Mouse (Mus musculus): Measurements from ENCODE around the gene Sbk2.
"Not testable (repeated sequence)": the region's sequence is repeated elsewhere in the genome, so short reads cannot be mapped to it uniquely, and the experiment has no call there.

The Sbk2 gene

GRCm38 (mm10) chr7:4964272-4964671 lies at the start of gene Sbk2:
Sbk2 (minus strand) TSS chr7:4964406.
- in situ Hi-C loops (cut with MboI, MseI): no loop called here

- in situ Hi-C loops (cut with MboI, MseI): no loop called here
These were observed 48.7 kb upstream of the Sbk2 start for GRCm38 (mm10) chr7:5012681-5013513.

GRCm38 (mm10) chr7:5008229-5008628 lies 44.0 kb upstream of the Sbk2 start:
- in situ Hi-C loops (cut with MboI, MseI): no loop called here

- in situ Hi-C loops (cut with MboI, MseI): not testable (repeated sequence)
These were observed 38.7 kb upstream of the Sbk2 start for GRCm38 (mm10) chr7:5002876-5003275.

- in situ Hi-C loops (cut with MboI, MseI): no loop called here
These were observed 35.7 kb upstream of the Sbk2 start for GRCm38 (mm10) chr7:4999876-5000275.

GRCm38 (mm10) chr7:4996934-4997333 lies 32.7 kb upstream of the Sbk2 start:
- in situ Hi-C loops (cut with MboI, MseI): no loop called here

- in situ Hi-C loops (cut with MboI, MseI): no loop called here
These were observed 32.0 kb upstream of the Sbk2 start, which contains the start of gene Zfp579 for GRCm38 (mm10) chr7:4996003-4996895. Zfp579 (minus strand) TSS chr7:4996158.

GRCm38 (mm10) chr7:4995268-4996002 lies 31.2 kb upstream of the Sbk2 start:
- in situ Hi-C loops (cut with MboI, MseI): no loop called here

- in situ Hi-C loops (cut with MboI, MseI): no loop called here
These were observed 30.0 kb upstream of the Sbk2 start for GRCm38 (mm10) chr7:4993999-4994788.

- in situ Hi-C loops (cut with MboI, MseI): no loop called here
These were observed 29.3 kb upstream of the Sbk2 start for GRCm38 (mm10) chr7:4993347-4993998.

GRCm38 (mm10) chr7:4988250-4988649 lies 24.0 kb upstream of the Sbk2 start:
- in situ Hi-C loops (cut with MboI, MseI): no loop called here

- in situ Hi-C loops (cut with MboI, MseI): loop anchor here (10.0 kb wide), 1 partner anchor 922 kb away; no protein-coding TSS in a partner anchor
These were observed 12.6 kb upstream of the Sbk2 start for GRCm38 (mm10) chr7:4976832-4977231.

- in situ Hi-C loops (cut with MboI, MseI): loop anchor here (10.0 kb wide), 1 partner anchor 921 kb away; no protein-coding TSS in a partner anchor
These were observed 11.2 kb upstream of the Sbk2 start for GRCm38 (mm10) chr7:4975455-4975854.

GRCm38 (mm10) chr7:4972321-4973047 lies 8.3 kb upstream of the Sbk2 start:
- in situ Hi-C loops (cut with MboI, MseI): loop anchor here (10.0 kb wide), 1 partner anchor 918 kb away; no protein-coding TSS in a partner anchor

- in situ Hi-C loops (cut with MboI, MseI): loop anchor here (10.0 kb wide), 1 partner anchor 917 kb away; no protein-coding TSS in a partner anchor
These were observed 7.5 kb upstream of the Sbk2 start for GRCm38 (mm10) chr7:4971710-4972109.

GRCm38 (mm10) chr7:4971068-4971467 lies 6.9 kb upstream of the Sbk2 start, which contains the start of gene Sbk3:
Sbk3 (minus strand) TSS chr7:4971168.
- in situ Hi-C loops (cut with MboI, MseI): loop anchor here (10.0 kb wide), 1 partner anchor 916 kb away; no protein-coding TSS in a partner anchor

- in situ Hi-C loops (cut with MboI, MseI): no loop called here
These were observed 782 bp upstream of the Sbk2 start for GRCm38 (mm10) chr7:4964988-4965387.

GRCm38 (mm10) chr7:4963527-4963926 lies 679 bp downstream of the Sbk2 start:
- in situ Hi-C loops (cut with MboI, MseI): no loop called here

- in situ Hi-C loops (cut with MboI, MseI): no loop called here
These were observed 6.8 kb downstream of the Sbk2 start for GRCm38 (mm10) chr7:4957361-4957760.
